Comparison of ENCODE assay signal across 12 mouse cellular contexts in genomic region chr4:111255499-111255898, GRCm38 (mm10).
DNase-seq lines count a peak whose midpoint lies in the region; ATAC-seq lines count a peak whose summit lies in the region.
"Had no signal": no experiment of that assay in that cellular context is flagged by ENCODE, and none has a peak within 500 bp of the region (broad histone marks: within the 10 kb centered on the region; RNA-seq: fewer than 3 reads in every experiment).

No protein-coding gene starts in this region.

- H3K9ac ChIP-seq in forebrain, embryonic 14.5 days (ENCODE audit: low read length) = no peak overlapping the region
- H3K9ac ChIP-seq in forebrain, embryonic 12.5 days = no peak overlapping the region
- H3K9ac ChIP-seq in embryonic facial prominence, embryonic 11.5 days (replicated peaks; ENCODE audit: low read length) = no peak overlapping the region
- H3K9ac ChIP-seq in midbrain, embryonic 14.5 days (replicated peaks; ENCODE audit: low read length) = no peak overlapping the region
- H3K9ac ChIP-seq: liver, embryonic 14.5 days had no signal

- no peaks in the 10 kb centered on the region for H3K36me3 ChIP-seq in forebrain, embryonic 14.5 days (ENCODE audit: control insufficient read depth, insufficient read depth, low read length)
- H3K36me3 ChIP-seq in forebrain, embryonic 12.5 days (replicated peaks) = no peaks in the 10 kb centered on the region
- no peaks in the 10 kb centered on the region for H3K36me3 ChIP-seq in embryonic facial prominence, embryonic 11.5 days (replicated peaks; ENCODE audit: control insufficient read depth, insufficient read depth, low read depth, low read length)
- no peaks in the 10 kb centered on the region for H3K36me3 ChIP-seq in midbrain, embryonic 14.5 days (ENCODE audit: control insufficient read depth, insufficient read depth, low read length)

- peak; percentile 9 for DNase-seq in forebrain, embryonic 14.5 days (ENCODE audit: low spot score)
- peak; percentile 53 for DNase-seq in adrenal gland, adult 2 months
- no peak for DNase-seq in embryonic facial prominence, embryonic 11.5 days (ENCODE audit: low spot score)
- DNase-seq in midbrain, embryonic 14.5 days = peak; percentile 26
- DNase-seq in ovary, adult 18-20 months (ENCODE audit: low spot score) = no peak
- no peak for DNase-seq in right cerebral cortex, postnatal 36 days (ENCODE audit: low spot score in 2 of 2)
- DNase-seq in spleen, adult 12 weeks (ENCODE audit: low spot score) = no peak
- DNase-seq: heart, postnatal 4 days; kidney, adult 2 months; thymus, postnatal 36 days had no signal

- WGBS in forebrain, embryonic 14.5 days = 41% methylated on average over 4 of the region's 4 CpGs
- 36% methylated on average over 4 of the region's 4 CpGs for WGBS in forebrain, embryonic 12.5 days
- 51% methylated on average over 4 of the region's 4 CpGs for WGBS in embryonic facial prominence, embryonic 11.5 days
- WGBS in midbrain, embryonic 14.5 days = 29% methylated on average over 4 of the region's 4 CpGs

- 0 out of 2 replicates have a peak, but pooled peaks have one; percentile 29 for ATAC-seq in forebrain, embryonic 14.5 days
- no peak; the same call in 1 of the 2 replicates for ATAC-seq in forebrain, embryonic 12.5 days (ENCODE audit: low FRiP score)
- ATAC-seq in embryonic facial prominence, embryonic 11.5 days (replicated peaks; ENCODE audit: insufficient number of reproducible peaks, low FRiP score, low TSS enrichment, low read depth) = 0 out of 2 replicates have a peak, but pooled peaks have one; percentile 44
- no peak for ATAC-seq in midbrain, embryonic 14.5 days (ENCODE audit: low FRiP score, low TSS enrichment)

- H3K27ac ChIP-seq in forebrain, embryonic 14.5 days (ENCODE audit: low read depth, low read length) = no peak overlapping the region
- no peak overlapping the region for H3K27ac ChIP-seq in forebrain, embryonic 12.5 days
- H3K27ac ChIP-seq in embryonic facial prominence, embryonic 11.5 days (replicated peaks; ENCODE audit: low read depth, low read length) = no peak overlapping the region
- no peak overlapping the region for H3K27ac ChIP-seq in midbrain, embryonic 14.5 days (replicated peaks; ENCODE audit: low read depth, low read length)
- H3K27ac ChIP-seq: liver, embryonic 14.5 days had no signal

- no peak overlapping the region for H3K4me2 ChIP-seq in forebrain, embryonic 14.5 days (ENCODE audit: low read length)
- no peak overlapping the region for H3K4me2 ChIP-seq in forebrain, embryonic 12.5 days
- no peak overlapping the region for H3K4me2 ChIP-seq in embryonic facial prominence, embryonic 11.5 days (ENCODE audit: low read depth, low read length)
- H3K4me2 ChIP-seq in midbrain, embryonic 14.5 days (ENCODE audit: low read length) = no peak overlapping the region

- H3K4me1 ChIP-seq in forebrain, embryonic 14.5 days (ENCODE audit: control insufficient read depth, insufficient read depth, low read length) = no peaks in the 10 kb centered on the region
- peaks cover 3% of the 10 kb centered on the region; the same call in 1 of the 2 replicates for H3K4me1 ChIP-seq in forebrain, embryonic 12.5 days
- H3K4me1 ChIP-seq in embryonic facial prominence, embryonic 11.5 days (ENCODE audit: control insufficient read depth, insufficient read depth, low read length) = no peaks in the 10 kb centered on the region
- no peaks in the 10 kb centered on the region for H3K4me1 ChIP-seq in midbrain, embryonic 14.5 days (ENCODE audit: control insufficient read depth, insufficient read depth, low read length)

- no peak overlapping the region for H3K4me3 ChIP-seq in forebrain, embryonic 14.5 days (ENCODE audit: low read depth, low read length)
- no peak overlapping the region for H3K4me3 ChIP-seq in forebrain, embryonic 12.5 days (replicated peaks)
- H3K4me3 ChIP-seq in embryonic facial prominence, embryonic 11.5 days (ENCODE audit: low read depth, low read length) = no peak overlapping the region
- H3K4me3 ChIP-seq in midbrain, embryonic 14.5 days (replicated peaks; ENCODE audit: low read depth, low read length) = no peak overlapping the region

- H3K27me3 ChIP-seq in forebrain, embryonic 14.5 days (replicated peaks; ENCODE audit: control insufficient read depth, insufficient read depth, low read length) = no peaks in the 10 kb centered on the region
- H3K27me3 ChIP-seq in forebrain, embryonic 12.5 days = no peaks in the 10 kb centered on the region
- no peaks in the 10 kb centered on the region for H3K27me3 ChIP-seq in embryonic facial prominence, embryonic 11.5 days (ENCODE audit: control insufficient read depth, insufficient read depth, low read length)
- H3K27me3 ChIP-seq in midbrain, embryonic 14.5 days (ENCODE audit: control insufficient read depth, insufficient read depth, low read length) = no peaks in the 10 kb centered on the region

- no peaks in the 10 kb centered on the region for H3K9me3 ChIP-seq in forebrain, embryonic 14.5 days (replicated peaks; ENCODE audit: control insufficient read depth, low read length)
- no peaks in the 10 kb centered on the region for H3K9me3 ChIP-seq in forebrain, embryonic 12.5 days
- H3K9me3 ChIP-seq in embryonic facial prominence, embryonic 11.5 days (replicated peaks; ENCODE audit: control insufficient read depth, low read length) = no peaks in the 10 kb centered on the region
- no peaks in the 10 kb centered on the region for H3K9me3 ChIP-seq in midbrain, embryonic 14.5 days (ENCODE audit: control insufficient read depth, low read length)

Comparison
In these comparisons a context has a peak if more than half of its experiments do, and no peak if none do; other contexts are left out.
1. ATAC-seq: peak in forebrain, embryonic 14.5 days (single experiment) and embryonic facial prominence, embryonic 11.5 days (single experiment); none in forebrain, embryonic 12.5 days (single experiment) and midbrain, embryonic 14.5 days (single experiment).
2. DNase-seq: peak in forebrain, embryonic 14.5 days (single experiment), adrenal gland, adult 2 months (single experiment) and midbrain, embryonic 14.5 days (single experiment); none in embryonic facial prominence, embryonic 11.5 days (single experiment), ovary, adult 18-20 months (single experiment), right cerebral cortex, postnatal 36 days (0 of 2) and spleen, adult 12 weeks (single experiment).